Mouse (Mus musculus): ENCODE measurements around the gene Lrrc10b.

DNA sequence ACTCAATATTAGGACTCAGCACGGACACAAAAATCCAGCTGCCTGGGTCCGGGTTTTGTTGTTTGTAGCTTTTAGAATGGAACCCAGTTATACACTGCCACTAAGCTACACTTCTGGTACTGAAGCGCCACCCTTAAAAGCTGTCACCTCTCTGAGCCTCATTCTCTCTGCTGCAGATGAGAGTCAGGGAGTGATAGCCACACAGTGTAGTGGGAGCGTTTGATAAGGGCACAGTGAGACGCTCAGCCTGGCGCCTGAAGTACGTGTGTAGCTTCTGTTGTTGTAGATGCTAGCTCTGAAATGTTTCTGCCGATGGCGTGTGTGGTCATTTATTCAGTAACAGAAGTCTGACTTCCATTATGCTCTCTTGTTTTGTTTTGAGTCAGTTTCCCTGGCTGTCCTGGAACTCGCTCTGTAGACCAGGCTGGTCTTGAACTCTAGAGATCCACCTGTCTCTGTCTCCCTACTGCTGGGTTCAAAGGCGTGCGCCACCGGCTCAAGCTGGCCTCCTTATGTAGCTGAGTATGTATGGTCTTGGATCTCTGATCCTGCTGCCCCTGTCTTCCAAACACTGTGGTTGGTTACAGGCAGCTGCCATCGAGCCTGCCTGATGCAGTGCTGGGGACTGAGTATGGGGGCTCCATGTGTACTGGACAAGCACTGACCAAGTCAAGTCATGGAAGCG lies 12.4 kb downstream of the Lrrc10b start:
- TF ChIP-seq CTCF (IDR thresholded peaks at IDR 0.05) (no peak), EP300 (IDR thresholded peaks at IDR 0.05) (no peak)

All from lung, postnatal 0 days (tissue).